Mouse (Mus musculus): ENCODE measurements at regions not wholly inside any gene's neighbourhood (a gene's known extent, or its start where the extent isn't known, plus 50 kb on each side); places are given as distances from the start of the nearest gene placed in this dataset.

GRCm38 (mm10) chr12:97717812-97718211 is 541.4 kb downstream of the Galc start:
- no peak for DNase-seq (ENCODE audit: low read depth, low spot score)
